Mouse (Mus musculus): ENCODE measurements around the gene Kcnq2.

- TF ChIP-seq CTCF (IDR thresholded peaks at IDR 0.05; ENCODE audit: extremely low read depth, insufficient read depth, low read length), result 0 out of 2 replicates have a peak, but pooled peaks have one; percentile 2
- TF ChIP-seq POLR2A (IDR thresholded peaks at IDR 0.05; ENCODE audit: extremely low read depth, insufficient read depth, low read length), result no peak
These were observed 103.6 kb downstream of the Kcnq2 start for GRCm38 (mm10) chr2:181031406-181031934.

All from cortical plate, adult 2 months (tissue).